Mouse (Mus musculus) limb, embryonic 10.5 days (tissue): Measurements from ENCODE around the gene Cnn3. TPM values are rescaled to one million over a fixed set of nuclear protein-coding genes. Genes with fewer than 3 reads are reported as not detected.

Source experiments
- DNase-seq: peaks from one replicate; pipeline ENCODE4 v3.0.0-alpha.2; 2017; ENCODE audit warnings: low spot score
- H3K27ac ChIP-seq: fragments of 300-500 bp; sonication (generic); 2 replicates; pipeline ENCODE4 v1.5.1; 2016; ENCODE audit warnings: mild to moderate bottlenecking
- H3K27me3 ChIP-seq: fragments of 300-500 bp; sonication (generic); 2 replicates; pipeline ENCODE4 v1.6.1; 2016; ENCODE audit warnings: low read depth, mild to moderate bottlenecking; ENCODE audit not compliant: poor library complexity, severe bottlenecking
- H3K36me3 ChIP-seq: fragments of 300-500 bp; sonication (generic); 2 replicates; pipeline ENCODE4 v1.6.1; 2016; ENCODE audit warnings: mild to moderate bottlenecking, moderate library complexity
- H3K4me1 ChIP-seq: fragments of 300-500 bp; sonication (generic); 2 replicates; pipeline ENCODE4 v1.6.1; 2016
- H3K4me3 ChIP-seq: fragments of 300-500 bp; sonication (generic); 2 replicates; pipeline ENCODE4 v1.5.1; 2016; ENCODE audit warnings: mild to moderate bottlenecking, moderate library complexity
- H3K9me3 ChIP-seq: fragments of 300-500 bp; sonication (generic); replicated peaks from 2 replicates; pipeline ENCODE4 v1.6.1; 2016; ENCODE audit warnings: mild to moderate bottlenecking
- WGBS: fragments of 180-500 bp; shearing (Covaris S2); methylation state at CpG from one replicate; pipeline ENCODE4 v1.1.7; 2016; 5-methylcytosine and 5-hydroxymethylcytosine counted together
- polyA plus RNA-seq: library from polyadenylated mRNA; unstranded; fragments of >200 nt; fragmentation: Nextera tagmentation; extraction: Ambion mirVana; gene quantifications from 2 replicates; pipeline ENCODE4 v1.2.1, GENCODE M21; 2016

Gene Cnn3
- polyA plus RNA-seq, 1 experiment from 2014 or later, result 777 TPM

DNA sequence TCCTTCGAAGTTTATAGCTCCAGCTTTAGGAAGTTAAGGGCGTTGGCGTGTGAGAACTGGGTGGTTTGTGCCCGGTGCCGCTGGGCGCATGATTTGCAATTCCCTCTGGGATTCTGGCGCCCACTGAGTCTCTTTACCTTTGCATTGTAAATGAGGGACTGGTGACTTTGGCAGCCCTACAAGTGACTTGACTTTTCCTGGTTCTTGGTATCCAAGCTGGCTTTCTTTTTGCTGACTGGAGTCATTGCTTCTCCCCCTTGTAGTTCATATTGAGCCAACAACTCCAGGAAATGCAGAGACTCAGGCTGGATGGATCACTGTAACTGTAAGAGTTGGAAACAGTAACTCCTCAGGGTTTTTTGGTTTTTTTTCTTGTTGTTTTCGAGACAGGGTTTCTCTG, 1.9 kb downstream of the Cnn3 start:
- DNase-seq, result peak; percentile 47
- peaks cover 21% of the 10 kb centered on the region for H3K36me3 ChIP-seq

GRCm38 (mm10) chr3:121428696-121429259, 2.5 kb downstream of the Cnn3 start:
- H3K36me3 ChIP-seq, result peaks cover 21% of the 10 kb centered on the region
- 69% methylated on average over 11 of the region's 11 CpGs for WGBS
- peak overlapping the region; percentile 88 for H3K4me3 ChIP-seq
- no peaks in the 10 kb centered on the region for H3K9me3 ChIP-seq
- no peaks in the 10 kb centered on the region for H3K27me3 ChIP-seq
- H3K4me1 ChIP-seq, result peaks cover 58% of the 10 kb centered on the region
- no peak for DNase-seq
- peak overlapping the region; percentile 99 for H3K27ac ChIP-seq

More for the DNA sequence above, 1.9 kb downstream of the Cnn3 start:
- Histone ChIP-seq H3K4me3 (peak overlapping the region; percentile 88), H3K27ac (peak overlapping the region; percentile 99), H3K4me1 (peaks cover 53% of the 10 kb centered on the region), H3K27me3 (no peaks in the 10 kb centered on the region), H3K9me3 (no peaks in the 10 kb centered on the region)
- WGBS, result 11% methylated on average over 8 of the region's 8 CpGs

GRCm38 (mm10) chr3:121429469-121429868, 3.2 kb downstream of the Cnn3 start:
- Histone ChIP-seq H3K36me3 (peaks cover 21% of the 10 kb centered on the region), H3K4me1 (peaks cover 65% of the 10 kb centered on the region), H3K9me3 (no peaks in the 10 kb centered on the region), H3K27me3 (no peaks in the 10 kb centered on the region), H3K4me3 (peak overlapping the region; percentile 88; the same call in 1 of the 2 replicates), H3K27ac (no peak overlapping the region)
- 83% methylated on average over 3 of the region's 3 CpGs for WGBS
- no peak for DNase-seq

DNA sequence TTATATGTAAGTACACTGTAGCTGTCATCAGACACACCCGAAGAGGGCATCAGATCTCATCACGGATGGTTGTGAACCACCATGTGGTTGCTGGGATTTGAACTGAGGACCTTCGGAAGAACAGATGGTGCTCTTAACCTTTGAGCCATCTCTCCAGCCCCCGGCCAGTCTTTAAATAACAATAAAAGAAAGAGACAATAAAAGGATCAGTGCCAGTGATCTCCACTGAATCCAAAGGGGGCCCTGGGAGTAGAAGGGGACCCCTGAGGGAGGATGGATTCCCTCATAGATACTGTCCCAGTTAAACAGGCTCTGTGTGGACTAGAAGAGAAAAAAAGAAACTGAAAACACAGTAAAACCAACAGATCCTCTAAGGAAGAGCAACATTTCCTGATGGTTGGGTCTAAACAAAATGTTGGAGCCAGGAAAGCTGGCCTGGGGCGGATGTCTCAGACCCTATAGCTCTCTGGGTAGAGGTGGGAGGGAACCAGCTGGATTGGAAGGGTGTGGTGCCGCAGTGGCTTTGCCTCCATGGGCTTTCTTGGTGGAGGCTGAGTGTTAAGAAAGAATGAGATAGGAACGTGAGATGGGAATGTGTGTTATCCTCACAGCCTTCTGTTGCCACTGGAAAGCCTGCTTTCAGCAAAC, 4.1 kb downstream of the Cnn3 start:
- no peaks in the 10 kb centered on the region for H3K27me3 ChIP-seq
- H3K27ac ChIP-seq, result no peak overlapping the region
- H3K36me3 ChIP-seq, result peaks cover 25% of the 10 kb centered on the region
- peaks cover 70% of the 10 kb centered on the region for H3K4me1 ChIP-seq
- H3K9me3 ChIP-seq, result no peaks in the 10 kb centered on the region
- H3K4me3 ChIP-seq, result no peak overlapping the region
- DNase-seq, result no peak
- 55% methylated on average over 7 of the region's 7 CpGs for WGBS

GRCm38 (mm10) chr3:121433359-121433758, 7.1 kb downstream of the Cnn3 start:
- no peaks in the 10 kb centered on the region for H3K27me3 ChIP-seq
- peaks cover 82% of the 10 kb centered on the region for H3K4me1 ChIP-seq
- H3K27ac ChIP-seq, result peak overlapping the region; percentile 92
- H3K9me3 ChIP-seq, result no peaks in the 10 kb centered on the region
- no peak for DNase-seq
- H3K4me3 ChIP-seq, result peak overlapping the region; percentile 41
- peaks cover 54% of the 10 kb centered on the region for H3K36me3 ChIP-seq
- WGBS, result 77% methylated on average over 6 of the region's 6 CpGs

GRCm38 (mm10) chr3:121433968-121434533, 7.8 kb downstream of the Cnn3 start:
- Histone ChIP-seq H3K4me3 (peak overlapping the region; percentile 41), H3K9me3 (no peaks in the 10 kb centered on the region), H3K36me3 (peaks cover 61% of the 10 kb centered on the region), H3K27me3 (no peaks in the 10 kb centered on the region), H3K4me1 (peaks cover 78% of the 10 kb centered on the region), H3K27ac (peak overlapping the region; percentile 92)
- DNase-seq, result peak; percentile 74
- WGBS, result 13% methylated on average over 8 of the region's 8 CpGs

DNA sequence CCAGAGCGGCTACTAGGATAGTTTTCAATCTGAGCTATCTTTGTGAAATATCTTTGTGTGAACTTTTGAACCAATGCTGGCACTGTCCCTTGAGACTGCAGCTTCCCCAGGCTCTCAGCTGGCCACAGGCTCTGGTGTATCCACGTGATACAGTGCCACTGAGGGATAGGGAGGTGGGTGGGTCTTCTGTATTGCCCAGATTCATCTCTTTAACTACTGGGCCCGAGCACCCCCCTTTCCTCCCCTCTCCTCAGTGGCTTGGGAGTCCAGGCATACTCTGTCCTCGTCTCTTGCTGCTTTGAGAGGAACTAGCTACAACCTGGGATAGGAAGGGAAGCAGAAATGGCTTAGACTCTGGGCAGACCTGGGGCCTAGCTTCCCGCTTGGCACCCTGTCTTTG, 9.0 kb downstream of the Cnn3 start:
- peaks cover 69% of the 10 kb centered on the region for H3K36me3 ChIP-seq
- no peak for DNase-seq
- peak overlapping the region; percentile 92; the same call in 1 of the 2 replicates for H3K27ac ChIP-seq
- H3K9me3 ChIP-seq, result no peaks in the 10 kb centered on the region
- H3K4me3 ChIP-seq, result no peak overlapping the region
- no peaks in the 10 kb centered on the region for H3K27me3 ChIP-seq
- H3K4me1 ChIP-seq, result peaks cover 79% of the 10 kb centered on the region
- 72% methylated on average over 5 of the region's 5 CpGs for WGBS

GRCm38 (mm10) chr3:121437070-121437469, 10.8 kb downstream of the Cnn3 start:
- peaks cover 77% of the 10 kb centered on the region for H3K4me1 ChIP-seq
- H3K4me3 ChIP-seq, result no peak overlapping the region
- no peaks in the 10 kb centered on the region for H3K9me3 ChIP-seq
- no peak for DNase-seq
- no peak overlapping the region for H3K27ac ChIP-seq
- 91% methylated on average over 7 of the region's 7 CpGs for WGBS
- peaks cover 77% of the 10 kb centered on the region for H3K36me3 ChIP-seq
- H3K27me3 ChIP-seq, result no peaks in the 10 kb centered on the region

DNA sequence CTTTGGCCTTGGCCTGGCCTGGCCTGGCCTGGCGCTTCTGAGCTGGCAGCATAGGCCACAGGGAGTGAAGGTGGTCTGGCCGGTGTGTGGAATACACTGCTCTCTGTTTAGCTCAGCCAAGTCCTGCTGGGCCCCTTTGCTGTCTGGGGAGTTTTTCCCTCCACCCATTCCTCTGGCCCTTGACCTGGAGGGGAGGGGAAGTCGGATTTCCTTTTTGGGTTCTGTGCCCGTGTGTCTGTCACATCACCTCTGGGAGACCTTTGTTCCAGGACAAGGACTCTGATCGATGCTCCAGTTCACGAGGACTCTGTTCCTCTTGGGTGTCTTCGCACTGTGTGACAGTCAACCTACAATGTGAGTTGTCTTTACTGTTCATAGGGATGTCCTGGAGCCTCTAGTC, 11.7 kb downstream of the Cnn3 start:
- H3K36me3 ChIP-seq, result peaks cover 79% of the 10 kb centered on the region
- H3K27me3 ChIP-seq, result no peaks in the 10 kb centered on the region
- 0 out of 2 replicates have a peak overlapping the region, but pooled peaks have one; percentile 26 for H3K27ac ChIP-seq
- no peak for DNase-seq
- no peaks in the 10 kb centered on the region for H3K9me3 ChIP-seq
- H3K4me1 ChIP-seq, result peaks cover 68% of the 10 kb centered on the region
- WGBS, result 81% methylated on average over 7 of the region's 7 CpGs
- H3K4me3 ChIP-seq, result no peak overlapping the region

- no peaks in the 10 kb centered on the region for H3K9me3 ChIP-seq
- DNase-seq, result no peak
- no peaks in the 10 kb centered on the region for H3K27me3 ChIP-seq
- no peak overlapping the region for H3K27ac ChIP-seq
- H3K4me3 ChIP-seq, result no peak overlapping the region
- WGBS, result 89% methylated on average over 11 of the region's 11 CpGs
- H3K4me1 ChIP-seq, result peaks cover 51% of the 10 kb centered on the region
- H3K36me3 ChIP-seq, result peaks cover 95% of the 10 kb centered on the region
Observed at GRCm38 (mm10) chr3:121439623-121440161, 13.4 kb downstream of the Cnn3 start.

- H3K4me1 ChIP-seq, result peaks cover 36% of the 10 kb centered on the region
- 96% methylated on average over 12 of the region's 12 CpGs for WGBS
- no peaks in the 10 kb centered on the region for H3K27me3 ChIP-seq
- H3K4me3 ChIP-seq, result no peak overlapping the region
- peaks cover 95% of the 10 kb centered on the region for H3K36me3 ChIP-seq
- DNase-seq, result no peak
- H3K9me3 ChIP-seq, result no peaks in the 10 kb centered on the region
- no peak overlapping the region for H3K27ac ChIP-seq
Observed at GRCm38 (mm10) chr3:121441504-121441903, 15.2 kb downstream of the Cnn3 start.

DNA sequence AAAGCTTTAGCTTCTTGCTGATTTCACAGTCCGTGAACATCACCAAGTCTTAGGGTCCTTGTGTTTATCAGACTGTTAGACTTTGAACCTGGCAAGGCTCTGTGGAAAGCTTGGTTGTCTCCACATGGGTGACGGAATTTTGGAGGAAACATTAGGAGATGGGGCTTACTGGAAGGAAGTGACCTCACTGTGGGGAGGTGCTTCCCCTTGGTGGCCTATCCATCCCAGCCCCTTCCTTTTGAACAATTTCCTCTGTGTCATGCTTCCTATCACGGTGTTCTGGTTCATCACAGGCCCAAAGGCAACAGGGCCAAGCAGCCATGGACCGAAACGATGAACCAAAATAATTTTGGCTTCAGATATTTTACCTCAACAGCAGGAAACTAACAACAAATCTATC, 16.0 kb downstream of the Cnn3 start:
- Histone ChIP-seq H3K4me1 (peaks cover 28% of the 10 kb centered on the region), H3K27ac (no peak overlapping the region), H3K4me3 (no peak overlapping the region), H3K27me3 (no peaks in the 10 kb centered on the region), H3K36me3 (peaks cover 91% of the 10 kb centered on the region), H3K9me3 (no peaks in the 10 kb centered on the region)
- 96% methylated on average over 5 of the region's 5 CpGs for WGBS
- DNase-seq, result no peak

DNA sequence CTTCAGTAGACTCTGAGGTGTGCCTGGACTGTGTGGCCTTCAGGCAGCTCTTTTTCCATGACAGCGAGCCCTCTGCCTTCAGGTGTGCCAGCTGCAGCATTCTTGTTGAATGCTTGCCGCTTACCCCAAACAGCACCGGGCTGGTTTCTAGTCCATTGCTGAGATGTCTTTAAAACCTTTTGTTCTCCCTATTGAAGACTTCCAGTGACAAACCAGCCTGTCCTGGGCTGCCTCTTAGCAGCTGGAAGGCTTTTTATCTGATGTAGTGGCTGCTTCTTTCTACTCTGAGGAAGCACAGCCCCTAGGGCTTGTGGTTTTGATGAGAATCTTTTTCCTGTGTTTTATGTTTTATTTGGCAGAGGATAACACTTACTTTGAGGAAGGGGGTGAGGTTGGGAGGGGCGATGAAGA, 17.6 kb downstream of the Cnn3 start:
- Histone ChIP-seq H3K4me3 (no peak overlapping the region), H3K36me3 (peaks cover 90% of the 10 kb centered on the region), H3K27me3 (no peaks in the 10 kb centered on the region), H3K9me3 (no peaks in the 10 kb centered on the region), H3K27ac (no peak overlapping the region), H3K4me1 (peaks cover 31% of the 10 kb centered on the region)
- WGBS, result 88% methylated on average over 4 of the region's 4 CpGs
- DNase-seq, result no peak
